Mouse (Mus musculus) midbrain, postnatal 0 days (tissue): ENCODE measurements around the gene Ddx21. TPM values are rescaled to one million over a fixed set of nuclear protein-coding genes. Genes with fewer than 3 reads are reported as not detected.

Source experiments
- ATAC-seq: fragments of 200-750 bp; cut with Nextera tagmentation; 2 replicates; pipeline ENCODE4 v1.8.0; 2017; ENCODE audit warnings: moderate number of reproducible peaks, mild to moderate bottlenecking, moderate TSS enrichment, moderate library complexity; ENCODE audit not compliant: low FRiP score
- DNase-seq: peaks from one replicate; pipeline ENCODE4 v3.0.0-alpha.2; 2015; ENCODE audit warnings: low spot score
- H3K27ac ChIP-seq: fragments of 300-500 bp; sonication (generic); 2 replicates; pipeline ENCODE4 v1.5.1; 2014; ENCODE audit warnings: low read depth, mild to moderate bottlenecking, low read length, mixed read lengths
- H3K27me3 ChIP-seq: fragments of 300-500 bp; sonication (generic); 2 replicates; pipeline ENCODE4 v1.6.1; 2014; ENCODE audit warnings: low read length, control low read depth, mixed read lengths; ENCODE audit not compliant: insufficient read depth
- H3K36me3 ChIP-seq: fragments of 300-500 bp; sonication (generic); 2 replicates; pipeline ENCODE4 v1.6.1; 2014; ENCODE audit warnings: low read length, control low read depth, mixed read lengths; ENCODE audit not compliant: insufficient read depth
- H3K4me1 ChIP-seq: fragments of 300-500 bp; sonication (generic); 2 replicates; pipeline ENCODE4 v1.6.1; 2014; ENCODE audit warnings: mild to moderate bottlenecking, control low read depth, antibody characterized with exemption, low read length, mixed read lengths; ENCODE audit not compliant: insufficient read depth
- H3K4me2 ChIP-seq: fragments of 300-500 bp; sonication (generic); 2 replicates; pipeline ENCODE4 v1.6.1; 2014; ENCODE audit warnings: low read depth, mild to moderate bottlenecking, low read length, mixed read lengths; ENCODE audit not compliant: poor library complexity, severe bottlenecking
- H3K4me3 ChIP-seq: fragments of 300-500 bp; sonication (generic); 2 replicates; pipeline ENCODE4 v1.5.1; 2014; ENCODE audit warnings: low read depth, mild to moderate bottlenecking, low read length, moderate library complexity
- H3K9ac ChIP-seq: fragments of 300-500 bp; sonication (generic); replicated peaks from 2 replicates; pipeline ENCODE4 v1.6.1; 2014; ENCODE audit warnings: mild to moderate bottlenecking, low read length, moderate library complexity, mixed read lengths; ENCODE audit not compliant: poor library complexity, severe bottlenecking
- H3K9me3 ChIP-seq: fragments of 300-500 bp; sonication (generic); 2 replicates; pipeline ENCODE4 v1.6.1; 2016; ENCODE audit warnings: low read length, control low read depth
- CTCF ChIP-seq: IDR thresholded peaks from 2 replicates; pipeline ENCODE4 v1.5.1; 2016; ENCODE audit warnings: antibody characterized with exemption, mild to moderate bottlenecking
- WGBS: fragments of 180-500 bp; shearing (Covaris S2); extraction: QIAGEN DNeasy Blood & Tissue Kit; methylation state at CpG from one replicate; pipeline ENCODE4 v1.1.7; 2014; 5-methylcytosine and 5-hydroxymethylcytosine counted together
- polyA plus RNA-seq: library from polyadenylated mRNA; unstranded; fragments of >200 nt; fragmentation: Nextera tagmentation; extraction: Ambion mirVana; gene quantifications from 2 replicates; pipeline ENCODE4 v1.2.1, GENCODE M21; 2015
- total RNA-seq: library from RNA; depleted of rRNA; stranded (reverse); fragments of >200 nt; gene quantifications from 2 replicates; pipeline ENCODE4 v1.2.3, GENCODE M21; 2014; rRNA removed

Gene Ddx21
- total RNA-seq = 16.7 and 20.2 TPM in 2 replicates
- polyA plus RNA-seq = 8.7 and 10.6 TPM in 2 replicates

DNA sequence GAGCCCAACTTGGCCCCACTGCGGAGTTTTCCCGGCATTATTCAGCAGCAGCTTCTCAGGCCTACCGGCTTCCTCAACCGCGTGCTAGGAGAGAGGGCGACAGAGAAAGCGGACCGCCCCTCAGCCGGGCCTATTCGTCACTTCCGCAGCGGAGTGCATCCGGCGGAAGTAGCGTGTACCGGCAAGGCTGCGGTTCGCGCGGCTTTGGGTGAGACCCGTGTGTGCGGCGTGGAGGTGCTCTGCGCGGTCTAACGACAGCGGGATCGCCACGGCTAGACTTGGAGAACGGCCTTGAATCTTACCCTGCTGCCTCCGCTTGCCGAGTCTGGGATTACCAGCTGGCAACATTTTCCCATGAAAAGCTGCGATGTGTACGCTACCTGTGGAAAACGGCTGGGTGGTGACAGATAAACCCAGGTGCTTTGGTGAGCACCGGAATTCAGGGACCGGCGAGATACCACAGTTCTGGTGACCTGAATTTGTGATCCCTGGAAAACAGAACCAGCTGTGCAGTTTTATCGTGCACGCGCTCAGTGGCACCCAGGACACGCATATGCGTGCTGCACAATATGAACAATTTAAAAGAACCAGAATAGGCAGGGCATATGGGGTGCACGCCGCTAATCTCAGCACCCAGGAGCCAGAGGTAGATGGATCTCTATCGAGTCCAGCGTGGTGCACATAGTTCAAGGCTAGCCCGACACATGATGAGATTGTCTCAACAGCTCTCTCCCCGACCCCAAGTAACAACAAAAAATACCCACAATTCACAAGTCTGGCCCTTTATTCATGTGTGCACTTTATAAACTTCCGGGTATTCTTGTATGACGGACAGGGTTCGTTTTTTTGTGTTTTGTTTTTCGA, at the start of gene Ddx21:
TSS of gene Ddx21 (minus strand) at position 105 of the 864 bp plus-strand sequence.
- WGBS = 5% methylated on average over 53 of the region's 53 CpGs
- Histone ChIP-seq H3K9ac (peak within 1 kb of the TSS; percentile 77), H3K36me3 (peaks cover 11% of the 10 kb centered on the region), H3K4me2 (peak within 1 kb of the TSS; percentile 74), H3K27me3 (no peaks in the 10 kb centered on the region), H3K4me3 (peak within 1 kb of the TSS; percentile 91), H3K4me1 (no peaks in the 10 kb centered on the region), H3K27ac (peak within 1 kb of the TSS; percentile 79), H3K9me3 (no peaks in the 10 kb centered on the region)
- ATAC-seq (peak; percentile 98), DNase-seq (peak; percentile 95)
- no peak for TF ChIP-seq CTCF

DNA sequence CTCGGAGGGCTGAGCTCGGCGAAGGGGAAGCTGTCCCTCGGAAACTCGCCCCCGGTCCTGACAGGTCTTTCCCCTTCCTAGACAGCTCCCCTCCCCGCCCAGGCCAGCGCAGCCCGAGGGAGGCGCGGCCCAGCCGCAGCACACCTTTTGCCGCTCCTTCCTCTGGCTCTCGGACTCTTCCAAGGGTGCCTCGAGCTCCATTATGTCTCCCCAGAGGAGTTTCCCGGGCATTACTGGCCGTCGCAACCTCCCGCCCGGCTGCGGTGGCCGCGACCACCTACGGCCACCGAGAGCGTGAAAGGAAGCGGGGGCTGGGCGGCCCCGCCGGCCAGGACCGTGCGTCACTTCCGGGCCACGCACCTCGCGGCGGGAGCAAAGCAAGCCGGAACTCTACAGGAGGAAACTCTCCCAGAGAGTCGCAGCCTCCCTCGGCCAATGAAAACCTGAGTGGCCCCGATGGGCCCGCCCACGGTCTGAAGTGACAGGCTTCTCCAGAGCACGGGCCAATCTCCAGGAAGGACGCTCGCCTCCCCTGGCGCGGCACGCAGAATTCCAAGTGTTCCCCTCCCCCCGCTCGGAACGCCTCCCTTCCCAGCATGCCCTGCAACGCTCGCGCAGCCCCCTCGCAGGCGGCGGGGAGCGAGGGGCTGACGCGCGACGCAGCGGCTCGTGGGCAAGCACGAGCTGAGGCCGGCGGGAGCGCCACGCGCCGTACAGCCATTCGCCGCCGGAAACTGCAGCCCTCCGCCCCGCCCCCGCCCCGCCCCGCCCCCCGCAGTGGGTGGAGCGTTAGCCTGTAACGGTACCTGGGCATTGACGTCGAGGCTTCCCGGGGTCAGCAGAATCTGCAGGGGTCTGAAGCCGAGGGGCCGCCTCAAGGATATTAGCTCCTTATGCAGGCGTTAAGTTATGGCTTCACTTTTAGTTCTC, 49.1 kb upstream of the Ddx21 start, which contains the start of gene Ddx50:
TSS of gene Ddx50 (minus strand) at position 338 of the 930 bp plus-strand sequence.
- Histone ChIP-seq H3K27ac (peak within 1 kb of the TSS; percentile 96), H3K4me3 (peak within 1 kb of the TSS; percentile 96), H3K36me3 (peaks cover 6% of the 10 kb centered on the region; the same call in 1 of the 2 replicates), H3K27me3 (no peaks in the 10 kb centered on the region), H3K4me1 (peaks cover 2% of the 10 kb centered on the region; the same call in 1 of the 2 replicates), H3K9me3 (no peaks in the 10 kb centered on the region), H3K4me2 (peak within 1 kb of the TSS; percentile 57), H3K9ac (peak within 1 kb of the TSS; percentile 91)
- ATAC-seq = peak; percentile 100
- TF ChIP-seq CTCF = no peak; the same call in 1 of the 2 replicates
- DNase-seq = peak; percentile 100
- under 1% methylated on average over 82 of the region's 89 CpGs for WGBS

DNA sequence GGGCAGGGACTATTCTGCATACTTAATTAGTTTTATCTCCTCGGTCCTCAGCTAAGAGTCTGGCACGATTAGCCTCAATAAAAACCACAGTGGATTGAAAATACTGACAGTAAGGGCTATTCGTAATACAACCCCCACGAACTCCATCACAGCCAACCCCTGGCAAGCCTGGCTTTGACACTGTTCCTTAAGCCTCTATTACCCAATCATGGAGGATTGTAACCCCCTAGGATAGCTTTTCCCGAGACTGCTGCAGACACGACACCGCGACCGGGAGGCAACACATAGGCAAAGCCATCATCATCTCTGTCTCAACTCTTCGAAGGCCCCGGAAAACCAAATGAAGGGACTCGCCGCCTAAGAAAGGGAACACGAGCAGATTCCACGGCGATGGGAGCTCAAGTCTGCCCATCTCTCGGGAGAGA, 48.3 kb upstream of the Ddx21 start:
- H3K4me2 ChIP-seq = peak overlapping the region; percentile 57
- H3K36me3 ChIP-seq = peaks cover 9% of the 10 kb centered on the region; the same call in 1 of the 2 replicates
- WGBS = 0% methylated on average over 17 of the region's 17 CpGs
- H3K9ac ChIP-seq = peak overlapping the region; percentile 91
- H3K4me3 ChIP-seq = peak overlapping the region; percentile 96
- H3K27me3 ChIP-seq = no peaks in the 10 kb centered on the region
- peaks cover 2% of the 10 kb centered on the region; the same call in 1 of the 2 replicates for H3K4me1 ChIP-seq
- TF ChIP-seq CTCF = no peak
- no peaks in the 10 kb centered on the region for H3K9me3 ChIP-seq
- peak overlapping the region; percentile 96 for H3K27ac ChIP-seq
- DNase-seq (peak; percentile 44), ATAC-seq (no peak)

DNA sequence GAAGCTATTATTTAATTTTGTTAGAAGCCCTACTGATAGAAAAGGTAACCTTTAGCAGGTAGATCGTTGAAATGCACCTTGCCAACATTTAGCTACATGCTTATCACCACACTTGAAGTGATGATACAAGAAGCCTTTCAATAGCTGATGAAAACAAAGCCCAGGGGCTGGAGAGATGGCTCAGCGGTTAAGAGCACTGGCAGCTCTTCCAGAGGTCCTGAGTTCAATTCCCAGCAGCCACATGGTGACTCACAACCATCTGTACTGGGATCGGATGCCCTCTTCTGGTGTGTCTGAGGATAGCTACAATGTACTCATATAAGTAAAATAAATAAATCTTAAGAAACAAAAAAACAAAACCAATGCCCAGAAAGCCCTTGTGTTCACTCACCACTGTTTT, 2.1 kb upstream of the Ddx21 start:
- DNase-seq (no peak), ATAC-seq (no peak)
- 80% methylated on average over 3 of the region's 3 CpGs for WGBS
- H3K4me1 ChIP-seq = no peaks in the 10 kb centered on the region
- H3K27ac ChIP-seq = no peak overlapping the region
- no peaks in the 10 kb centered on the region for H3K27me3 ChIP-seq
- H3K4me2 ChIP-seq = no peak overlapping the region
- no peaks in the 10 kb centered on the region for H3K36me3 ChIP-seq
- no peak overlapping the region for H3K4me3 ChIP-seq
- no peak overlapping the region for H3K9ac ChIP-seq
- H3K9me3 ChIP-seq = no peaks in the 10 kb centered on the region
- TF ChIP-seq CTCF = no peak

DNA sequence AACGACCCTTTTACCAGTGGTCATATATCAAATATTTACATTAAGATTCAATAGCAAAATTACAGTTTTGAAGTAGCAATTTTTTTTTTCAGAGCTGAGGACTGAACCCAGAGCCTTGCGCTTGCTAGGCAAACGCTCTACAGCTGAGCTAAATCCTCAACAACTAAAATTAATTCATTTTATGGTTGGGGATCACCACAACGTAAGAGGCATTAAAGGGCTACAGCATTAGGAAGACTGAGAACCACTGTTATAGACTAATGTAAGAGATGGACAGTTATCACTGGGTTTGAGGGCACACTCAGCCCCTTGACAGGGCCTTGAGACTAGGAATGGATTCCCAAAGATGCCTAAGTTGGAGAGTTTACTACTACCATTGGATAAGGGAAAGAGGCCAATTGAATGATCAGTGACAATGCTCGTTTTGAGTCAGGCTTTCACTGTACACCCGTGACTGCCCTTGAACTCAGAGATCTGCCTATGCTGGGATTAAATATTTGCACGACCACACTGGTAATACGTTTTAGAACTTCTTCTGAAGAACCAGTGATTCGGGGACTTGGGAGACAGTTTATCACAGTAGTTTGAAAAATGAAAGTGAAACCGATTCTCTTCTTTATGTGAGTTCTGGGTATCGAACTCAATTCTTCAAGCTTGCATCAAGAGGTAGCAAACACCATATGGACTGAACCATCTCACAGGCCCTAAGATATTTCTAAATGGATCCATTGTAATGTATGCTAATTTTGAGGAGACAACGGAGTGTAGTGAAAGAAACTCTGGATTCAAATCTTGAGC, 1.4 kb upstream of the Ddx21 start:
- no peaks in the 10 kb centered on the region for H3K4me1 ChIP-seq

More for the DNA sequence above, 1.4 kb upstream of the Ddx21 start:
- Histone ChIP-seq H3K9ac (no peak overlapping the region), H3K27me3 (no peaks in the 10 kb centered on the region), H3K36me3 (peaks cover 2% of the 10 kb centered on the region; the same call in 1 of the 2 replicates), H3K27ac (no peak overlapping the region), H3K4me2 (no peak overlapping the region), H3K9me3 (no peaks in the 10 kb centered on the region), H3K4me3 (no peak overlapping the region; the same call in 1 of the 2 replicates)
- 89% methylated on average over 12 of the region's 12 CpGs for WGBS
- ATAC-seq = no peak
- no peak for TF ChIP-seq CTCF
- no peak for DNase-seq
